Mouse (Mus musculus): Measurements from ENCODE around the gene Ubtf.
"Not testable (repeated sequence)": the region's sequence is repeated elsewhere in the genome, so short reads cannot be mapped to it uniquely, and the experiment has no call there.

Ubtf gene

GRCm38 (mm10) chr11:102294416-102294815, 25.1 kb downstream of the Ubtf start:
- DNase-seq, result no peak

DNA sequence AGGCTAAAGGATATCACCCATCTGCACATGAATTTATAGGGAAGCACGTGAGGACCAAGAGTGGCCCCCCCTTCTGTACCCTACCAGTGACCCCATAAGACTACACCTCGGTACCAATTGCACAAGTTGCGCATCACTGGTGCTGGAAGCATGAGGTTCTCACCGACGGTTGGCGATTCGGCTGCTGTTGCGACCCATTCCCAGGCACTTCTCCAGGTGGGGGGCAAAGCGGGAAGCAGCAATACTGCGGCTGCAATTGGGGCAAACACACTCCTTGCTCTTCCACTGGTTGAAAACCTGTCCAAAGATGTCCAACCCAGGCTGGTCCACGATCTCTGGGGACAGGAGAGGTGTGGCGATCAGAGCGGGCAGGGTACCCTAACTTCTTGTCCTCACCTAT, 25.6 kb downstream of the Ubtf start:
- DNase-seq, result no peak

- no peak for DNase-seq
These were observed 28.4 kb downstream of the Ubtf start for GRCm38 (mm10) chr11:102291051-102291535.

DNA sequence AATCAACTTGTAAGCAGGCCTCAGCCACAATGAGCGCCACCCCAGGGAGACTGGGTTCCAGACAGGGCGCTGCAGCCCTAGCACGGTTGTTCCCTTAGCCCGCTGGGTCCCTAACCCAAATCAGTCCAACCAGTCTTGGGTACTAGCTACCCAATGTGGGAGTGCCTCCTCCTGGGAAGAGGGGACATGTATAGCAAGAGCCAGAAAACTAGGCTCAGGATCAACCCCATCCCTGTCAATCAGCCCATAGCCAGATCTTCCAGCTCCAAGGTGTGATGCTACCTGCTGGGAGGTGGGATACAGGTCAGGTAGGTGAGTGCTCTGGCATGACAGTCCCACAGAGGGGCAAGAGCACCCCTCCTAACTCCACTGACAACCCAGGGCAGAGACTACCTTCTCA, 29.4 kb downstream of the Ubtf start:
- DNase-seq, result no peak

DNA sequence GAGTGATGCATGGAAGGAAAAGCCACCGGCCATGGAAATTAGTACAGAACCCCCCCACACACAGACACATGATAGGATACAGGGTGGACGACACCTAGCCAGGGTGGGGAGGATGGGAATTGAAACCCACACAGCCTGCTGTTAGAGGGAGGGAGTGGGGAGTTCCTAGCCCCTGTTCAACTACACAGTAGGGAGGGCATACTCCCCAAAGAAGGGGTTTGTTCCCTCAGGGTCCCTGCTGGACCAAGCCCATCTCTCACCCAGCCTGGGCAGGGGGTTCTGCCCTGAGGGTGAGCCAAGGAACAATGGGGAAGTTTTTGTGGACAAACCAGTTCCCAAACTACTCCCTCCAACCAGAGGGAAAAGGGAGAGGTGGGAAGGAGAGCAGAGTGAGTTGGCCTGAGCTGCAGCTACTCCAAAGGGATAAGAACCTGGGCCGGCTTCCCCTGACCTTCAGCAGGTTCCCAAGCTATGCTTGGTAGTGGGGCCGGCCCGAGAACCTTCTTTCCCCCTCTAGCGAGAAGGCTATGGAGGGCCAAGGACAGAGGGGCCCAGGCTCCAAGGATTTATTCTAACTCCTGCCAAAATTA, 29.9 kb downstream of the Ubtf start:
- no peak for DNase-seq

DNA sequence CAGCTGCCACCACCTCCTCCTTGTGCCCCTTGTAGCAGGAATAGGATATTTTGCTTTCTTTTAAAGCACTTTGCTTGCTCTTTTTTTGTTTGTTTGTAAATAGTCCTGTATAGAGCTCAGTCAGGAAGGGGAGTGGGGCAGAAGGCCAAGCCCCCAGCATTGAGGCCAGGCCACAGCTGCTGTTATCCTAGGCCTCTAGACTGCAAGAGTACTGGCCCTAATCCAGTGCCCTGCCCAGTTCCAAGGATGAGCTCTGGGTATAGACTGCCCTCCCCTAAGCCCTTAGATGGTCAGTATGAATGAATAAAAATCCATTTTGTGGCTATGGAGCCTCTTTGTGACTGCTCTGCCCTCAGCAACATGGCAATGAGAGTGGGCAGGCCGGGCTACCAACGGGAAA, 30.6 kb downstream of the Ubtf start:
- no peak for DNase-seq

GRCm38 (mm10) chr11:102288027-102288804, 31.3 kb downstream of the Ubtf start:
- DNase-seq, result no peak

GRCm38 (mm10) chr11:102287485-102287884, 32.1 kb downstream of the Ubtf start:
- DNase-seq, result no peak

GRCm38 (mm10) chr11:102285095-102285834, 34.3 kb downstream of the Ubtf start:
- DNase-seq, result peak; percentile 89

GRCm38 (mm10) chr11:102284501-102285094, 34.9 kb downstream of the Ubtf start, which contains the start of gene Tmub2:
Gene Tmub2, plus strand, starts transcription at chr11:102284931.
- DNase-seq, result peak; percentile 96

GRCm38 (mm10) chr11:102283922-102284321, 35.6 kb downstream of the Ubtf start:
- no peak for DNase-seq

GRCm38 (mm10) chr11:102280267-102280666, 39.3 kb downstream of the Ubtf start:
- not testable (repeated sequence) for DNase-seq

DNA sequence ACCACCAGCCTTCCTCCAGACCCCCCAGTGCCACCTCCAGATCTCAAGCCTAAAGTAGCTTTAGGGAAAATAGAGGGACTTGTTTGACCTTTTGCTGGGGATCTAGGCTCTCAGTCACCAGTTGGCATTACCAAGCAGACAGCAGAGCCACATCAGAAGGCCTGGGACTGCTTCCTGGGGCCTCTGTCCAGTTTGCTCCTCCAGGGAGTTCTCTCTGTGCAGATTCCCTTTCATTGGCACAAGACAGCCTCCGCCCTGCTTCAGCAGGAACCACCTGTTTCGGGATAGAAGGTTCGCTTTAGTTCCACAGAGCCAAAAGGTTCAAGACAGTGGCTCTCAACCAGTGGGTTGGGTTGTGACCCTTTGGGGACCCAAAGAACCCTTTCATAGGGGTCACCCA, 39.9 kb downstream of the Ubtf start:
- no peak for DNase-seq

- DNase-seq, result no peak
These were observed 41.8 kb downstream of the Ubtf start for GRCm38 (mm10) chr11:102277754-102278153.

DNA sequence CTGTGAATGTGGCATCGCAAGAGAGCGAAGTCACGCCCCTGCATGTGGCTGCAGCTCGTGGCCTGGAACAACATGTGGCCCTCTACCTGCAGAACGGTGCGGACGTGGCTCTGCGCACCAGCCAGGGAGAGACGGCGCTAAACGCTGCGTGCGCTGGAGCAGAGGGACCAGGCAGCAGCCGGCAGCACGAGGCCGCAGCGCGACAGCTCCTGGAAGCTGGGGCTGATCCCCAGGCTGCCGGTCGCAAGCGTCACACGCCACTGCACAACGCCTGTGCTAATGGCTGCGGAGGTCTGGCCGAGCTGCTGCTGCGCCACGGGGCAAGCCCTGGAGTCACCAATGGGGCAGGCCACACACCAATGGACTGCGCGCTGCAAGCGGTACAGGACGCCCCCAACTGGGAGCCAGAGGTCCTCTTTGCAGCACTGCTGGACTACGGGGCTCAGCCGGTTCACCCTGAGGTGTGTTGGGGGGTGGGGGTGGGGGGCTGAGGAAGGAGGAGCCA, 43.1 kb downstream of the Ubtf start:
- DNase-seq, result peak; percentile 49

DNA sequence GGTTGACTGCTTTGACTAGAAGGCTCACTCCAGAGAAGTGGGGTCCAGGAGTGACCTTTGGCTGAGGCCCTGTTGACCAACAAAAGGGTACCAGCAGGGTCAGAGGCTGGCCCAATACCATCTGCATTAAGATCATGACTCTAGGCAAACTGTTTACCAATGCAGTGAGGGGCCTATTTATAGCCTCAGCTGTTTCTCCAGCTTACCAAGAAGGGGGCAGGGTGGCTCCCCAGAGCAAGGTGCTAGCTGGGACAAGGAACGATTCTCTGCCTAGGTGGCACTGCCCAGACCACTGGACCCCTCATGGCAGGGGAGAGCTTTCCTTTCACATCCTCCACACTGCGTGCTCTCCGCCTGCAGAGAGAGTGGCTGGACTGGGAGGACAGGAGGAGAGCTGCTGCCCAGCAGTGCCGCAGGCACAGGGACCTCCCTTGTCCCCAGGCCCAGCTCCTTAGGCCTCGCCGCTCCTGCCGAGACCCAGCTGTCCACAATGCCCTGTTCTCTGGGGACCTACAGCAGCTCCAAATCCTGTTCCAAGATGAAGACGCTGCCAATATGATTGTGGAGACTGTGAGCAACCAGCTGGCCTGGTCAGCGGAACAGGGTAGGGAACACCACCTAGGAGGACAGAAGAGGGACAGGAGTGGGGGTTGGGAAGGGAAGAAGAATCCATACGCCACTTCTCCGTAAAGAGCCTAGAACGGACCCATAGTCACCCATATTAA, 50.9 kb downstream of the Ubtf start, which contains the start of gene Asb16:
Gene Asb16, plus strand, starts transcription at position 224 of the 725 bp plus-strand sequence.
- no peak for DNase-seq

DNA sequence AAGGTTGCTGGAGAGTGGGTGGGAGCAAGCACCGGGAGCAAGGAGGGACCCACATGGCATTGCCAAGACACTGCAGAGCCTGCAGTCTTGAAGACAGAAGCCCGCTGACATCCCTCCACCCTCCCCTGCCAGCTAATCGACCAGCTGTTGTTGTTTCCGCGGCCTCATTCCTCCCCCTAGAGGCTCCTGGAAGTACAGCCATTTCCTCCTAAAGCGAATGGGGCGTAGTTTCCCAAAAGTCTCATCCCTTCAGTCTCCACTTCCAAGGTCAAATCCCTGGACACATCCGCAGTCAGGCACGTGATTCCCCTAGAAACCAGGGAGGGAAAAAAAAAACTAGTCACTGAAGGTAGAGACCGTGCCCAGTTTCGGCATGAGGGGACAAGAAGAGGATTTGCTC, 52.1 kb downstream of the Ubtf start:
- peak; percentile 75 for DNase-seq

DNA sequence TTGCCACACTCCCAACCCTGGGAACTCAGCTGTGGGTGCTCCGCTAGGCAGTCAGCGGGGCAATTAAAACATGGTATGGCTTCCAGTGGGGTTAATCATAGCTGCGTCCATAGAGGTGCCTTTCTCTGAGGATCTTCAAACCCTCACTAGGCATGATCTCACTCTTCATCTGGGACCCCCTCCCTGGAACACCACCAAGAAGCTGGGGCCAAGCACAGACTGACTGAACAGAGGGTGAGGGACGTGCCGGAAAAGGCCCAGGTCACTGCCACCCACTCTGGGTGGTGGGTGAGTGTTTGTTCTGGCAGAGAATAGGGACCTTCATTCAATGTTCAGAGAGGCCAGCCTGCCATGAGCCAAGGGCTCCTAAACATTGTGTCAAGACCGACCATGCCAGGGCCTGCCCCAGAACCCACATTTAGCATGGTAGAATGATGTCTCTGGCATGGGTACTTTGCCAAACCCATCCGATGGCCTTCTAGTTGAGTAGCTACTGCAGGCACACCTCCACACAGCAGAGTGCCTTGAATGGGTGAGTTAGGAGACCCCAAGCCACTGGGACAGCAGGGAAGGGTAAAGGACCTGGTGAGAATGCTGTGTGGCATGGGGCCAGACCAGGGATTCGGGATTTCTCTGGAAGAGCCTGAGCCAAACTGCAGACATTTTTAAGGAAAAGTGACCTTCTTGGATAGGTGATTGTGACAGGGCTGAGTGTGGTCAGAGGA, 52.7 kb downstream of the Ubtf start:
- no peak for DNase-seq

- DNase-seq, result no peak
These were observed 53.7 kb downstream of the Ubtf start for GRCm38 (mm10) chr11:102265816-102266215.

- DNase-seq, result no peak
These were observed 56.3 kb downstream of the Ubtf start for GRCm38 (mm10) chr11:102263211-102263610.

- no peak for DNase-seq
These were observed 61.0 kb downstream of the Ubtf start for GRCm38 (mm10) chr11:102258521-102258920.

GRCm38 (mm10) chr11:102258095-102258494, 61.4 kb downstream of the Ubtf start:
- no peak for DNase-seq
